Mouse (Mus musculus) c-Kit-positive CD71-positive TER-119-positive erythroid progenitor cells, embryonic 14.5 days (primary cell): ENCODE results near the gene Opcml.

Source experiments
- DNase-seq: peaks from one replicate; pipeline ENCODE4 v3.0.0-alpha.2; 2013; ENCODE audit warnings: low spot score

The Opcml gene

DNA sequence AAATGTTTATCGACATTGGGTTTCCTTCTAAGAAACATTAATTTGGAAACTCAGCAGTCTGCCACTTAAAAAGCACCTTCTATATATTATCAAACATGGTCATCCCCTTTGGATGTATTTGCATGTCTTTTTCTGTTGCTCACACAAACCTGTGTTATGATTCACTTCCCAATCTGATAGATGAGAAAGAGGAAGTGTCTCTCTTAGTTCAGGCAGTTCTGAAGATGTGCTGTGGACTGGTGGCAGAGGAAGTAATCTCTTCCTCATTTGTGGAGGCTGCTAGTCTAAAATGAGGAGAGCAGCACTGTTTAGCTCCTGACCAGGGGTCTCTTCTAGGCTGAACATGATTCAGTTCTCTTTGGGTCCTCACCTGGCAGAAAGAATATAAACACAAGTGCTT lies 831.4 kb downstream of the Opcml start:
- DNase-seq: no peak

DNA sequence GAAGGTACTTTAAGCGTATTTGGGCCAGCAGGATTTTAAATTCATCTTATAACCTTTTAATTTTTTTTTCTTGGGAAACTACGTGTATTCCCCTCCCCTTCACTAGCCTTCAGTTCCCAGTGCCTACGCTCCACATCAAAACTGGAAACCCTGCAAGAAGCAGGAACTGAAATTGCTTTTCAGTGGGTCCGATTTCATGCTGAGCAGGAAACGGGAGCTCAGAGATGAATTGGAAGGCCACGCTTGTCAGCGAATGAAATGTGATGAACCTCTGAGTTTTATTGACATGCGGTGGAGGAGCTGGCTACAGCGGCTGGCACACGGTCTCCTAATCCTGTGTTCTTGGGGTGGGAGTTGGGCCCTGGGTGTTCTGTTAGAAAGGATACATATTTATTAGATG lies 834.3 kb downstream of the Opcml start:
- no peak for DNase-seq

- no peak for DNase-seq
Measured at GRCm38 (mm10) chr9:28642766-28643165, 852.2 kb downstream of the Opcml start.

DNA sequence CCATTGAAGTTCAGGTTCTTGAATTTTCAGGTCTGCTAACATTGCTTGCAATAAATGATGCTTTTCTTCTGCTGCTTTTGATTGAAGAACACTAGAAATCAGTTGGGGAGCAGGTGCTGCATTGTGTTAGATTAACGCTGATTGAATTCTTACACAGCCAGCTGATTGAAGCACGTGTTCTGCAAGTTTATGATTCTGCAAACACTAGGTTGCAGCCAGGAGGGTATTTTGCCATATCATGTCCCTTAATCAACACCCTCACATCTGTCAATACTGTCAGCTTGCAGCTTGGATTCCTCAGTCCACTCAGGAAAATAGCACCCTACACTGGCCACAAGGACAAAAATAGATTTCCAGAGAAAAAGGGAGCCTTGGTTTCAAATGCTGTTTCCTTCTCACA lies 853.5 kb downstream of the Opcml start:
- no peak for DNase-seq

- no peak for DNase-seq
Measured at GRCm38 (mm10) chr9:28650089-28650488, 859.5 kb downstream of the Opcml start.

DNA sequence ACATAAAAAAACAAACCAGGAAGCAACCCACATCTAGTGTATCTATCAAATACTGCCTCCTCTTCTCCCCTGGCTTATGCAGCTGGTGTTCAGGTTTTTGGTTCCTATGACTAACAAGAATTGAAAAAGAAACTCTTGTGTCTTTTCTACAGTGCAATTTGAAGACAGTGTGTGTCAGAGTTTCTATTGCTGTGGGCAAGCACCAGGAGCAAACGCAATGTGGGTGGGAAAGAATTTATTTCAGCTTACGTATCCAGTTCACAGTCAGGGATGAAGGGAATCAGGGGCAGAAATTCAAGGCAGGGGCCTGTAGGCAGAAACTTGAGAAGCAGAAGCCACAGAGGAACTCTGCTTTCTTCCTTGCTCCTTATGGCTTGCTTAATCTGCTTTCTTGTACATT lies 869.4 kb downstream of the Opcml start:
- DNase-seq: no peak

DNA sequence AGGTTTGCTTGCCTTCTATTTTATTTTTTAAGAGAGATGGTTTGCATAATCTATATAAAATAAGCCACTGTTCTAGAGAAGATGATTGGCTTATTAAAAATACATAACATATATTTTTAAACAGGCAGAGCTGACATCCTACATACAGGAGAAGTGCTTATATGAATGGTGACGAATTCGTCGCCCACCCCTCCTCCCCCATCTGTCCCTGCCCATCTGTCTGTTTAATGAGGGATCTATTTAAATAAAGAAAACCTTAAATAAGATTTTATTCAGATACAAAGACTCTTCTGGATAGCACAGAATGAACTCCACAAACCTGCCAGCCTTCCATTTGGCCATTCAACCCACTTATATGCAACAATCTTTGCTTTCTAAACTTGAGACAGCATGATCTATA lies 872.3 kb downstream of the Opcml start:
- DNase-seq: no peak

DNA sequence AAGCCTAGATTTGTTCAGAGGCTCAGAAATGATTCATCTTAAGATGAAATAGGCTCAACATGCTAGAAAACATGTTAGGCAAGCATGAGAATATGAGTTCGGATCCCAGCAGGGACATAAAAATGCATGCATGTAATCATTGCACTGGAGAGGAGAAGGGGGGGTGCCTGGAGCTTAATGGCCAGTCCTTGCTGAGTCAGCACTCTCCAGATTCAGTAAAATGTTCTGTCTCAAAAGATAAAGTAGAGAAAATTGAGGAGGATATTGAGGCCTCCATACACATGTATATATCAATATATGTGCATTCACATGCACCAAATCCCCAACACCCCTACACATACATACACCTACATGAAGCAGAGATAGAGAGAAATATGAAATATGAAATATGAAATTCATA lies 889.7 kb downstream of the Opcml start:
- no peak for DNase-seq

- no peak for DNase-seq
Measured at GRCm38 (mm10) chr9:28681252-28682037, 890.9 kb downstream of the Opcml start.

GRCm38 (mm10) chr9:28683951-28684470 lies 893.4 kb downstream of the Opcml start:
- no peak for DNase-seq

GRCm38 (mm10) chr9:28686942-28687611 lies 896.5 kb downstream of the Opcml start:
- no peak for DNase-seq

- no peak for DNase-seq
Measured at GRCm38 (mm10) chr9:28690134-28690533, 899.6 kb downstream of the Opcml start.

DNA sequence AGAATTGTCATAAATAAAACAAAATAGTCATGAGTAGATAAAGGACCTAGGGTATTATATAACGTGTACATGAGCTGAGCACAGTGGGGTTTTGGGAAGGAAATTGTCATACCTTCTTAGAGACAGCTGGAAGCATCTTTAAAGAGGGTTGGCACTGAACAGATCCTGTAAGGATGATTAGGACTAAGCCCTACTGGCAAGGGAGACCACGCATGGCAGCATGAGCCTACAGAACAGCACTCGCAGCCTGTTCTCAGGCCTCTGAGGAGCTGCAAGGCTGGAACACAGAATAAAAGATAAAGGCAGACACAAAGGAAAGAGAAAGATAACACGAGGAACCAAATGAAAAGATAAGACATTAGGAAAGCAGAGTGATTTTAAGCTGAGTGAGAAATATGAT lies 915.2 kb downstream of the Opcml start:
- no peak for DNase-seq

DNA sequence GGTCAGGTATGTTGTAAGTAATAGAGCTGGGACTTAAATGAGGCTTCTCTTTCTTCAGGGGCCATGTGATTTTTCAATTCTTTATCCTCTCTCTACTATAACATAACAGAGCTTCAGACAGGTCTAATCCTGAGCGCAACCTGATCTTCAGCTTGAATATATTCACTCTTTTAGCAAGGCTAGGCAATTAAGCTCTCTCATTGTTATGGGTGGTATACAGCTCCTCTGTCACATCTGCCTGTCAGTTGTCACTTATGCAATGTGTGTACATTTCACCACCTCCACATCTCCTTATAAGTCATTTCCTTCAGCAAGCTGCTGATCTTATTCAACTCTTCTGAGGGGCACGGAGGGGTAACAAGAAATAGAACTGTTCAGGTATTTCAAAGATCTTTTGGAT lies 924.0 kb downstream of the Opcml start:
- DNase-seq: no peak

DNA sequence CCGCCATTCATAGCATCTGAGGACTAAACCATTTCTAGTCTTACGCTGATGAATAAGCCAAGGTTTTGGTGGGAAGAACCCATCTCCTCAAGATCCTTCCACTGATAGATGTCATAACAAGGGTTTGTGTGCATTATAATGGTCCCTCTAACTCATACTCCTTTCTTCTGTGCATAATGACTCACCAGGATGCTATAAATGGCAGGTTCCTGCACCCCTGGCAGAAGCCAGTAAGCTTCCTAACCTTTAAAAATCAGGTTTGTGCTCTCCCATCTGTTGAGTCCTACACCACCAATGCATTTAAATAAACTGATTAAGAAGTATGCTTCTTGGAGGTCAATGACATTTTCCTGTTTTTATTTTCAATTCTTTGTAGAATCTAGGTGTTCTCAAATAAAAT lies 929.6 kb downstream of the Opcml start:
- no peak for DNase-seq

DNA sequence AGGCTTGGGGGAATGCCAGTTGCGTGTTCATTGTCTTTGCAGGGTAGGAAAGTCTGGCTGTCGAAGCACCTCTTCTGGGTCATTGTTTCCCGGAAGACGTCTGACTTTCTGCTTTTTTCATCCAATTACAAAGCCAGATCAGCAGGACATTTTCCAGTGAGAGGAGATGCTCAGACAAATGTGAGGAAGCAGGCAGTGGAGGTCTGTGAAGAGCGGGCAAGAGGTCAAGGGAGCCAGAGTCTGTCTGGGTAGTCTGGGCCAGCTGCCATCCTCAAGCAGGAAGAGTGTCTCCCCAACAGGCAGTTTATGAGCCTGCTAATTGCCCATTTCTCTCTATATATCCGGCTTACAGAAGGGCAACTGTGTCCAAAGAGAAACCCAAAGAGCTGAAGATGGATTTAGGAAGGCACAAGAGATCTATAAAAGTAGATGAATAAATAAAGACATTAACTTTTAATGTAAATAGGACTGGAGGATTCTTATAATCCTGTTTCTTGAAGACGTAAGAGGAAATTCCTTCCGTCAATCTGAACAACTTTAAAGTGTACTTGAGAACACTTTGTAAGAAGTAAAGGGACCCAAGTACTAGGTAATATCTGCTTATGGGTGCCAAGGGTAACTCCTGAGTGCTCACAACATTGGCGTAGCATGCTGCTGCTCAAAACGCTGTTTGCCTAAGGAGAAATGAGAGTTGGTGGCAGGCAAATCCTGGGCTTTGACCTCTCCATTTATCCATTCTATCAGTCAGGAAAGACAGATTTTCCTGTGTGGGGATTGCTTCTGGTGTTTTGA lies 941.4 kb downstream of the Opcml start:
- no peak for DNase-seq

- DNase-seq: no peak
Measured at GRCm38 (mm10) chr9:28737955-28738354, 947.4 kb downstream of the Opcml start.

- no peak for DNase-seq
Measured at GRCm38 (mm10) chr9:28738451-28738860, 947.9 kb downstream of the Opcml start.

DNA sequence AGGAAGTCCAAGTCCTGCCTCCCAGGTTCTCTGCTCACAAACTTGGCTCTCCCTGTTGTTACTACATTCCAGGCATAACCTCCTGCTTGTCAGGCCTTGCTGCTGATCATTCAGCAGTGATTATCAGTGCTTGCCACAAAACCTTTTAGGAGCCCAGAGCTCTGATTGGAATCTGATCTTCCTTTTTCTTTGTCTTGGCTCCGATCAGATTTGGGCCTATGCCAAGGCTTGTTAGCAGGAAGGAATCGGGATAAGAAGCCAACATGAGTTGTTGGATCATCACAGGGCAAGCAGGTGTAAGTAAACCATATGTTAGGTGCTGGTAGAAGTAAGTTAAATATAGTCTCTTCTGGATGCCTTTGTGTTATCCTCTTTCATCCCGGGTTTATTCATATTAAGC lies 954.2 kb downstream of the Opcml start:
- DNase-seq: no peak

- DNase-seq: no peak
Measured at GRCm38 (mm10) chr9:28748902-28749301, 958.3 kb downstream of the Opcml start.

DNA sequence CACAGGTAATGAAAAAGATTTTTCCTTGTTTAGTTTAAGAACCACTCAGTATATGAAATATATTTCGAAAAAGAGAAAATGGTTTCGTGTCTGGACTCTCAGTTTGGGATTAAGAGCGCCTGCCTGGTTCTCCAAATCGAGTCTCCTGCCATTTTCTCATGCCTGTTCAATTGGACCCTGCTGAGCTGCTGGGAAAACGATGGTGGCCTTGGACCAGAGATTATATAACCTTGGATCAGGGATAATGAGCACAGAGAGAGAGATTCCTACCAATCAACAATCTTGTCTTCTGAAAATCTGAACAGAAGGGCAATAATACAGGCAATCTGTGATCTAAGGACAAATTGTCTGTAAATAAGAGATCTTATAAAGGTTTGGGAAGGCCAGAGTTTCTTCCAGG lies 962.3 kb downstream of the Opcml start:
- no peak for DNase-seq

GRCm38 (mm10) chr9:28756841-28757451 lies 966.4 kb downstream of the Opcml start:
- no peak for DNase-seq
